Mouse (Mus musculus): ENCODE results near the gene Jsrp1.

Jsrp1 gene

DNA sequence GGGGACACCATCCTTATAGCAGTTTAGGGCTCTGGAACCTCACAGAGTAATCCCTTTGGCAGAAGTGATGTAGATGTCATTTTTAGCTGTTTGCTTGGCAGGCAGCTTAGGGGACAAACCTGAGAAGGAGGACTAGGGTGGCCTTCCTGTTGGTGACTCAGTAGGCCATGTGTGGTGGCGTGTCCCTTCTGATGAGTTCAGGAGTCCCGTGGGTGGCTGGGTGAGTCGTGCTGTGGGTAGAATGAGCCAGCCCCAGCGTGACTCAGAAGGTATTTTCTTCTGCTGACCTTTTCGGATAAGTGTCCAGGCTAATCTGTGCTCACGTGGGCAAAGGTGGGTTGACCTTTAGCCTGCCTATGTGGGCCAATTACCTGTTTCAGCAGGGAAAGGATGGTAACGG is 54.6 kb downstream of the Jsrp1 start:
- peak; percentile 28 for DNase-seq (ENCODE audit: low read depth, low spot score)
